In genomic region chr11:24177458-24177857, GRCm38 (mm10) we compare ENCODE assay signal across 24 mouse cellular contexts.
"Had no signal": no experiment of that assay in that cellular context is flagged by ENCODE, and none has a peak within 500 bp of the region (broad histone marks: within the 10 kb centered on the region; RNA-seq: fewer than 3 reads in every experiment).

No protein-coding gene starts in this region.

- H3K36me3 ChIP-seq: heart, embryonic 15.5 days; hindbrain, embryonic 15.5 days had no signal

- H3K4me3 ChIP-seq: heart, adult 2 months; heart, embryonic 13.5 days; heart, embryonic 15.5 days; hindbrain, embryonic 13.5 days; hindbrain, embryonic 15.5 days; limb, embryonic 10.5 days; limb, embryonic 12.5 days; liver, embryonic 13.5 days; liver, embryonic 15.5 days had no signal

- H3K4me2 ChIP-seq: heart, embryonic 13.5 days; heart, embryonic 15.5 days; hindbrain, embryonic 13.5 days; hindbrain, embryonic 15.5 days; limb, embryonic 12.5 days; liver, embryonic 11.5 days; liver, embryonic 13.5 days; liver, embryonic 15.5 days had no signal

- H3K27me3 ChIP-seq: heart, embryonic 13.5 days; heart, embryonic 15.5 days; hindbrain, embryonic 13.5 days; hindbrain, embryonic 15.5 days; limb, embryonic 12.5 days; liver, embryonic 13.5 days; liver, embryonic 15.5 days had no signal

- H3K4me1 ChIP-seq: heart, embryonic 13.5 days; heart, embryonic 15.5 days; hindbrain, embryonic 15.5 days; limb, embryonic 10.5 days; limb, embryonic 12.5 days; liver, embryonic 13.5 days; liver, embryonic 15.5 days had no signal

- H3K9ac ChIP-seq: heart, embryonic 13.5 days; heart, embryonic 15.5 days; hindbrain, embryonic 13.5 days; hindbrain, embryonic 15.5 days; limb, embryonic 12.5 days; liver, embryonic 13.5 days; liver, embryonic 15.5 days; liver, postnatal 0 days had no signal

- H3K27ac ChIP-seq: heart, adult 2 months; heart, embryonic 13.5 days; heart, embryonic 15.5 days; hindbrain, embryonic 13.5 days; hindbrain, embryonic 15.5 days; hindbrain, postnatal 0 days; limb, embryonic 10.5 days; limb, embryonic 12.5 days; liver, embryonic 13.5 days; liver, embryonic 15.5 days had no signal

- H3K9me3 ChIP-seq: heart, embryonic 13.5 days; heart, embryonic 15.5 days; hindbrain, embryonic 13.5 days; hindbrain, embryonic 15.5 days; limb, embryonic 10.5 days; limb, embryonic 12.5 days; liver, embryonic 13.5 days; liver, embryonic 15.5 days had no signal

- ATAC-seq: hindbrain, postnatal 0 days; intestine, postnatal 0 days; liver, postnatal 0 days had no signal

- DNase-seq: gastrocnemius, postnatal 14 days; gastrocnemius, postnatal 36 days; heart, adult 2 months; heart, postnatal 14 days; heart, postnatal 36 days; kidney, adult 18-20 months; kidney, adult 8-10 months; kidney, postnatal 10 days; kidney, postnatal 25 days; kidney, postnatal 4 days; layer of hippocampus, adult 9-11 months; liver; liver, embryonic 13.5 days; liver, postnatal 0 days had no signal
